Mouse (Mus musculus): ENCODE measurements around the gene Nfya. TPM values are rescaled to one million over a fixed set of nuclear protein-coding genes. Genes with fewer than 3 reads are reported as not detected.

Gene Nfya
- total and polyA plus RNA-seq, 3 experiments = 22.5 to 203 (median 41.1) TPM

DNA sequence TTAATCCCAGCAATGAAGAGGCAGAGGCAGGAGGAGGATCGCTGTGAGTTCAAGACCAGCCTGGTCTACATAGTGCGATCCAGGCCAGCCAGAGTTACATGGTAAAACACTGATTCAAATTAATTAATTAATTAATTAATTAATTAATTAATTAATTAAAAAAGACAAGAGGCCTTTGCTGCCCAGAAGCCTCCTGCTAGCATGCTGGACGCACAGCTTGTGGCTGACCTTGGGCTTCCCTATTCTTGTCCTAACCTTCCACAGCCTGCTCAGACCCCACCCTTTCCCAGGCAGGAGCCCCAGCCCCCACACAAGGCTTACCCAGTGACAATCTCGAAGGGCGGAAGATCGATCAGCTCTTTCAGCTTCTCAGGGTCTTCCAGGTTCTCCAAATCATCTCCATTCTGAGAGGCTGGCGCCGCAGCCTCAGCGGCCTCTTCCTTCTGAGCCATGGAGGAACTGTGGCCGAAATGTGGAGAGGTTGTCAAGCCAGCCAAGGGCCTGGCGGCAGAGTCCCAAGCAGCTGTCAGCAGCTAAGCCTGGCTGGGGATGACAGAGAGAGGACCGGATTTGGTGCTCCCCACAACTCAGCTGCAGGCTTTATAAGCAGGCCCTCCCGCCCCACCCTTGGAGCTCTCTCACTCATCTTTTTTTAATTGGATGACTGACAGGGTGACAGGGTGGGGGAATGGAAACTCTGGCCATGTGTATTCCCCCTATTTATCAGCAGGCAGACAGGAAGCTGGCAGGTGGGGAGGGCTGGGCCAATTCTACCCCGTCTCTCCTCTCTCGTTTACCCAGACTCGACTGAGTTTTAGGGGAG, 22.7 kb upstream of the Nfya start, which contains the start of gene Apobec2:
Apobec2 (minus strand) TSS at position 773 of the 823 bp plus-strand sequence.
- no peaks in the 10 kb centered on the region for H3K36me3 ChIP-seq (replicated peaks)
- peaks cover 22% of the 10 kb centered on the region for H3K4me1 ChIP-seq (ENCODE audit: insufficient read depth, low read depth, low read length)
- H3K4me3 ChIP-seq (ENCODE audit: low read depth, low read length) = no peak within 1 kb of the TSS
- no peaks in the 10 kb centered on the region for H3K9me3 ChIP-seq (replicated peaks)
- H3K27me3 ChIP-seq (ENCODE audit: insufficient read depth, low read length) = peaks cover 7% of the 10 kb centered on the region; the same call in 1 of the 2 replicates
- DNase-seq (ENCODE audit: low spot score) = no peak
- ATAC-seq (ENCODE audit: extremely low read depth, insufficient number of reproducible peaks, low FRiP score, poor library complexity, severe bottlenecking) = no peak
- no peak for TF ChIP-seq TAL1 (conservative IDR thresholded peaks at IDR 0.05; ENCODE audit: low read depth, low read length)
- no peak for TF ChIP-seq POLR2AphosphoS5 (IDR thresholded peaks at IDR 0.05; ENCODE audit: insufficient replicate concordance, low read depth, low read length)
- TF ChIP-seq GATA1 (IDR thresholded peaks at IDR 0.05; ENCODE audit: borderline replicate concordance, low read length) = no peak
- TF ChIP-seq GATA2 (IDR thresholded peaks at IDR 0.05; ENCODE audit: borderline replicate concordance, low read depth, low read length) = no peak
- no peak for TF ChIP-seq CTCF (IDR thresholded peaks at IDR 0.05; ENCODE audit: low read depth, low read length)

DNA sequence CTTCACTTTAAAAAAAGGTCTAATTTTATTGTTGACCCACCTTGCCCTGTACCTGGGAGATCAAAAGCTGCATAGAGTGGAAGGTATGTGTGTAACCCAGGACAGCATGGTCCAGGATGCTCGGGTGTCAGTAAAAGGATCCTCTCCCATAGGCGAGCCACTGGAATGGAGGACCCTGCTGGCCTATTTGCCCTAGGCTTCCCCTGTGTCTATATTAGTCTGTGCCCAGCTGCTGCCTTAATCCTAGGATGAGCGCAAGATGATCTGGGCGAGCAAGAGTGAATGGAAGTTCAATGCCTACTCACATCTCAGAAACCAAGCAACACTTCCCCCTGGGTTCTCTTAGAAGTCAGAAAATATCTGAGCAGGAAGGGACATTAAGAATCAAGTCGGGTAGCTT, 21.3 kb upstream of the Nfya start:
- DNase-seq (ENCODE audit: low spot score) (no peak), ATAC-seq (ENCODE audit: extremely low read depth, insufficient number of reproducible peaks, low FRiP score, poor library complexity, severe bottlenecking) (no peak)
- Histone ChIP-seq H3K36me3 (replicated peaks) (no peaks in the 10 kb centered on the region), H3K4me3 (ENCODE audit: low read depth, low read length) (no peak overlapping the region), H3K4me1 (ENCODE audit: insufficient read depth, low read depth, low read length) (peaks cover 31% of the 10 kb centered on the region), H3K27me3 (ENCODE audit: insufficient read depth, low read length) (peaks cover 7% of the 10 kb centered on the region; the same call in 1 of the 2 replicates), H3K9me3 (replicated peaks) (no peaks in the 10 kb centered on the region)
- TF ChIP-seq GATA1 (IDR thresholded peaks at IDR 0.05; ENCODE audit: borderline replicate concordance, low read length) = no peak
- TF ChIP-seq TAL1 (conservative IDR thresholded peaks at IDR 0.05; ENCODE audit: low read depth, low read length) = no peak
- TF ChIP-seq CTCF (IDR thresholded peaks at IDR 0.05; ENCODE audit: low read depth, low read length) = no peak
- no peak for TF ChIP-seq POLR2AphosphoS5 (IDR thresholded peaks at IDR 0.05; ENCODE audit: insufficient replicate concordance, low read depth, low read length)
- TF ChIP-seq GATA2 (IDR thresholded peaks at IDR 0.05; ENCODE audit: borderline replicate concordance, low read depth, low read length) = no peak

DNA sequence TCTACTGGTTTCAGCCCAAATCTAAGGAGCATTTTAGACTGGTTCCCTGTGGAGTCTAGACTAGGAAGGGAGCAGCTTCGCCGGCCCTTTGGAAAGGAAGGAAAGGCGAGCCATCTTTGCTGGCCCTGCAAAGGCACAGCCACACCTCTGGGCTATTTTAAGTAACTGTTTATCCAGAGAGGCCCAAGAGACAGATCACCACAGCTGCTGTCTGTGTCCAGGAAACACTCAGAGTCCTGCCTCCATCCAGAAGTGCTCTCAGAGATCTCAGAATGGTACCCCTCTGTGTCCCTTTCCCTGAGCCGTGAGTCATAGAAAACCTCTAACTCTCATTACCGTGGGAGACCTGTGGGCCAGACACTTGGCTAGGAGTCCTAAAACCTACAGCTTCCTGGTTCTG, 20.7 kb upstream of the Nfya start:
- no peaks in the 10 kb centered on the region for H3K36me3 ChIP-seq (replicated peaks)
- peaks cover 38% of the 10 kb centered on the region for H3K4me1 ChIP-seq (ENCODE audit: insufficient read depth, low read depth, low read length)
- TF ChIP-seq GATA2 (IDR thresholded peaks at IDR 0.05; ENCODE audit: borderline replicate concordance, low read depth, low read length) (no peak), GATA1 (IDR thresholded peaks at IDR 0.05; ENCODE audit: borderline replicate concordance, low read length) (no peak), CTCF (IDR thresholded peaks at IDR 0.05; ENCODE audit: low read depth, low read length) (no peak), TAL1 (conservative IDR thresholded peaks at IDR 0.05; ENCODE audit: low read depth, low read length) (no peak), POLR2AphosphoS5 (IDR thresholded peaks at IDR 0.05; ENCODE audit: insufficient replicate concordance, low read depth, low read length) (no peak)
- no peak for DNase-seq (ENCODE audit: low spot score)
- ATAC-seq (ENCODE audit: extremely low read depth, insufficient number of reproducible peaks, low FRiP score, poor library complexity, severe bottlenecking) = no peak
- H3K4me3 ChIP-seq (ENCODE audit: low read depth, low read length) = no peak overlapping the region
- H3K27me3 ChIP-seq (ENCODE audit: insufficient read depth, low read length) = peaks cover 7% of the 10 kb centered on the region; the same call in 1 of the 2 replicates
- no peaks in the 10 kb centered on the region for H3K9me3 ChIP-seq (replicated peaks)

DNA sequence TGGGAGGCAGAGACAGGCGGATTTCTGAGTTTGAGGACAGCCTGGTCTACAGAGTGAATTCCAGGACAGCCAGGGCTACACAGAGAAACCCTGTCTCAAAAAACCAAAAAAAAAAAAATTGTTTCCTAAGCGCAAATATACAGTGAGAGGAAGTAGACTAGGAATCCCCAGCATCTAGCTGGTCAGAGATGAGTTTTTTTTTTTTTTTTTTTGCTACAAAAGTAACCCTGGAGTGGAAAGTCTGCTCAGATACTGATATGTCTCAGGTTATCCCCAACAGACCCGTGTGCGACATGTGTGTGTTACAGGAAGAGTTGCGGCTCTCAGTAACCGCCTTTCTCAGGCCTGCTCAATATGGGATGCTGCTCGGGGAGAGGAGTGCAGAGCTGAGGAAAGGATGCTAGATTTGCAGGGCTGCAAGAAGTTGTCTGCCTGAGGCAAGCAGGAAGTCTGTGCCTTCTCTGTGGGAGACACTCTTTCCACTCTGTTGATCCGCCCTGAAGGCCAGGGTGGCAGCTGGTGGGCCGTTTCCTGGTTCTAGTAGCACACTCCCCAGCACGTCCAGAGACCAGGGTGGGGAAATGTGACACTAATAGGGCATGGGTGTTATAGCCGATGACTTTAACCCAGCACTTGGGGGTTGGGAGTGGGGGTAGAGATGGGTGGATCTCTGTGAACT, 18.3 kb upstream of the Nfya start:
- peaks cover 43% of the 10 kb centered on the region for H3K4me1 ChIP-seq (ENCODE audit: insufficient read depth, low read depth, low read length)
- TF ChIP-seq GATA1 (IDR thresholded peaks at IDR 0.05; ENCODE audit: borderline replicate concordance, low read length) = no peak
- TF ChIP-seq POLR2AphosphoS5 (IDR thresholded peaks at IDR 0.05; ENCODE audit: insufficient replicate concordance, low read depth, low read length) = no peak
- no peak for TF ChIP-seq TAL1 (conservative IDR thresholded peaks at IDR 0.05; ENCODE audit: low read depth, low read length)
- TF ChIP-seq GATA2 (IDR thresholded peaks at IDR 0.05; ENCODE audit: borderline replicate concordance, low read depth, low read length) = no peak
- no peak for TF ChIP-seq CTCF (IDR thresholded peaks at IDR 0.05; ENCODE audit: low read depth, low read length)
- H3K9me3 ChIP-seq (replicated peaks) = no peaks in the 10 kb centered on the region
- ATAC-seq (ENCODE audit: extremely low read depth, insufficient number of reproducible peaks, low FRiP score, poor library complexity, severe bottlenecking) (no peak), DNase-seq (ENCODE audit: low spot score) (no peak)
- no peak overlapping the region for H3K4me3 ChIP-seq (ENCODE audit: low read depth, low read length)
- peaks cover 6% of the 10 kb centered on the region; the same call in 1 of the 2 replicates for H3K27me3 ChIP-seq (ENCODE audit: insufficient read depth, low read length)
- H3K36me3 ChIP-seq (replicated peaks) = no peaks in the 10 kb centered on the region

DNA sequence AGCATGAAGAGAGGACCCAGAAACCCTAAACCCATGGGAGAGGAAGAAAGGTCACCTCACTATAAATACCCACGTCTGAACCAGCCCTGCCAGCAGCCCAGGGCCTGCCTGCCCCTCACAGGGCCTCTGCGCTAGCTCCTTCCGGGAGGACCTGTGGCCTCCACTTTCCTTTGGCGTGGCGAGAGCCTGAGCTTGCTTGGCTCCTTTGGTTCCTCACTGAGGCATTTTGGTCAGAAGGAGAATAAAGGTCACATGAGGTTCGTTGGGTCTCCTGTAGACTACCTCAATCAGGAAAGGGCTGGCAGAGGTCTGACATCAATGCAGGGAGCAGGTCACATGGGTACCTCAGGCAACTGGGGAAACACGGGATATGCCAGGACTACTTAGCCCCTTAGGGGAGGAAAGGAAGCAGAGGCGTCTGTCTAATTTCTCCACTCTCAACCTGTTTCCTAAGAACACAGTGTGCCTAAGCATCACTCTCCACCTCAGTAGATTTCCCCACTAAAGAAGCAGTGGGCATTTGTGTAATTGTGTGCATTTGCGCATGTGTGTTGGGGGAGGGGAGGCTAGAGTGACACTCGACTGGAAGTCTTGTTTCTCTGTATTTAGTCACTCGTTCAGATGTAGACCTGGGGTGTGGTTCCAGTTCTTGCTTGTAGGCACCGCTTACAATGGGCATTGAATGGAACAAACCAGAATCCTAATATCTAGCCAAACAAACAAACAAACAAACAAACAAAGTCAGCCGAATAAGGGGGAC, 17.5 kb upstream of the Nfya start:
- H3K9me3 ChIP-seq (replicated peaks) = no peaks in the 10 kb centered on the region
- peaks cover 34% of the 10 kb centered on the region for H3K4me1 ChIP-seq (ENCODE audit: insufficient read depth, low read depth, low read length)
- TF ChIP-seq TAL1 (conservative IDR thresholded peaks at IDR 0.05; ENCODE audit: low read depth, low read length) (no peak), POLR2AphosphoS5 (IDR thresholded peaks at IDR 0.05; ENCODE audit: insufficient replicate concordance, low read depth, low read length) (no peak), GATA2 (IDR thresholded peaks at IDR 0.05; ENCODE audit: borderline replicate concordance, low read depth, low read length) (no peak), CTCF (IDR thresholded peaks at IDR 0.05; ENCODE audit: low read depth, low read length) (no peak), GATA1 (IDR thresholded peaks at IDR 0.05; ENCODE audit: borderline replicate concordance, low read length) (no peak)
- ATAC-seq (ENCODE audit: extremely low read depth, insufficient number of reproducible peaks, low FRiP score, poor library complexity, severe bottlenecking) = no peak
- DNase-seq (ENCODE audit: low spot score) = no peak
- H3K27me3 ChIP-seq (ENCODE audit: insufficient read depth, low read length) = peaks cover 5% of the 10 kb centered on the region; the same call in 1 of the 2 replicates
- H3K4me3 ChIP-seq (ENCODE audit: low read depth, low read length) = no peak overlapping the region
- no peaks in the 10 kb centered on the region for H3K36me3 ChIP-seq (replicated peaks)

Measured in G1E (cell line).